Mouse (Mus musculus) ES-Bruce4 (cell line): ENCODE data around the gene Inpp5a.

Source experiments
- CTCF ChIP-seq: IDR thresholded peaks from one replicate; pipeline ENCODE4 v1.8.1; 2011; ENCODE audit warnings: low read depth, low read length
- EP300 ChIP-seq: IDR thresholded peaks from 2 replicates; pipeline ENCODE4 v1.6.1; 2011; ENCODE audit warnings: low read depth, low read length; ENCODE audit not compliant: insufficient read depth
- POLR2A ChIP-seq: IDR thresholded peaks from one replicate; pipeline ENCODE4 v1.8.1; 2011; ENCODE audit warnings: low read length; ENCODE audit not compliant: insufficient read depth

GRCm38 (mm10) chr7:139379745-139380144 lies 9.2 kb upstream of the Inpp5a start:
- TF ChIP-seq CTCF (no peak), POLR2A (no peak), EP300 (no peak)
